Mouse (Mus musculus) G1E-ER4 (cell line): ENCODE data around the gene Slc35g2. TPM values are rescaled to one million over a fixed set of nuclear protein-coding genes. Genes with fewer than 3 reads are reported as not detected.

ENCODE experiments used
- GATA1 ChIP-seq: IDR thresholded peaks from one replicate; pipeline ENCODE4 v1.8.0; 2012; ENCODE audit warnings: low read length, inconsistent platforms
- polyA plus RNA-seq: library from polyadenylated mRNA; stranded (reverse); fragments of >175 nt; gene quantifications from 2 replicates; pipeline ENCODE4 v1.2.3, GENCODE M21; 2012

The Slc35g2 gene
- polyA plus RNA-seq, 1 experiment, result not detected

DNA sequence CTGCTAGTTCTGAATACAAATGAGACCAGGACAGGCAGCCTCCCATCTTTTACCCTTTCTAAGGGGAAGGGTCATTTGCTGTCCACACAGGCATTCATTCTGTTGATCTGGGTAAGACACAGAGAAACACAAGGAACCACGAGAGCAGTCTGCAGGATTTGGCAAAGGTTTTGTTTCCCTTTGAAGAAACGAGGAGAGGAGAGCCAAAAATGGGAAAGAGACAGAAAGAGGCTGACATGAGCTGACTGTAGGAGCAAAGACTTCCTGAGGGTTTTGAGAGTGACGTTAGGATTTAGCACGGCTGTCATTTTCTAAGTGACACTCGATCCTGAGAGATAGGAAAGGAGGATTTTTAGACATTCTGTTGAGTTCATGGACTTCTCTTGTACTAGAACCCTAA is 3.1 kb upstream of the Slc35g2 start:
- no peak for TF ChIP-seq GATA1

DNA sequence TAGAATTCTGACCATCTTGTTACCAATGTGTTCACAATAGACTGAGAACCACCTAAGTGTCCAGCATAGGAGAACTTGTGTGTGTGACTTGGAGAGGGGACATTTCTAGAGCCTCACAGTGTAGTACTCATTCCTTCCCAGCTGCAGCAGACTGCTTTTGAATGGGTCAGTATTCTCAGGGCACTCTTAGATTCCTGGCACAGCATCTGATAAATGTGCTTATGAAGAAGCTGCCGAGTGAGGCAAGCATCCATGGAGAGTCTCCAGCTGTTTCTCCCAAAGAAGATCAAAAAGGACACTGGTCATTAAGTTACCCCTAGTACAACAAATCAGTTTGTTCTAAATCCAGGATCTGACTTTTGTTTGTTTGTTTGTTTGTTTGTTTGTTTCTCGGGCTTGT is 2.4 kb upstream of the Slc35g2 start:
- TF ChIP-seq GATA1, result no peak

GRCm38 (mm10) chr9:100571511-100571910 is 621 bp upstream of the Slc35g2 start:
- no peak for TF ChIP-seq GATA1

GRCm38 (mm10) chr9:100569798-100570625 is 878 bp downstream of the Slc35g2 start:
- TF ChIP-seq GATA1, result no peak

GRCm38 (mm10) chr9:100560251-100560890 is 10.5 kb downstream of the Slc35g2 start:
- TF ChIP-seq GATA1, result no peak

GRCm38 (mm10) chr9:100558991-100559390 is 11.9 kb downstream of the Slc35g2 start:
- no peak for TF ChIP-seq GATA1

DNA sequence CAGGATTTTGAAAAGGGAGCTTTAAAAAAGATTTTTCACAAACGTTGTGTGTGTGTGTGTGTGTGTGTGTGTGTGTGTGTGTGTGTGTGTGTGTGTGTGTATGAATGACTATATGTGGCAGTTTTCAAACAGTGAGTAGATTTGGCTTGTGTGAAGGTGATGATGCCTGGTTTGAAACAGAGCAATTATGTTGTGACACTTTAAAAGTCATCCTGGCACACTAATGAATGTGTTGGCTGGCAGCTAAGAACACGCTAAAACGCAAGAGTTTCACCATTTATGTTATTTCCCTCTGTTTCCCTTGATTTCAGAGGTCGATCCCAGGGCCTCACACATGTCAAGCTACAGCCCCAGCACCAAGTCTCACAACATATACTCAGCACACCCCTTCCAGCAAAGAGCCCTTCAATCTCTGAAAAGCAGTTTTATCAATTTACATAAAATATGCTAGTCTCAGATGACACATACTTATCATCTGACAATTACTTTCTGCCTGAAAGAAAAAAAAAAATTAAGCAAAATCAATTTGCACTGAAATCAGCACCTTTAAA is 12.8 kb downstream of the Slc35g2 start:
- no peak for TF ChIP-seq GATA1

- no peak for TF ChIP-seq GATA1
Observed at GRCm38 (mm10) chr9:100555686-100556085, 15.2 kb downstream of the Slc35g2 start.

DNA sequence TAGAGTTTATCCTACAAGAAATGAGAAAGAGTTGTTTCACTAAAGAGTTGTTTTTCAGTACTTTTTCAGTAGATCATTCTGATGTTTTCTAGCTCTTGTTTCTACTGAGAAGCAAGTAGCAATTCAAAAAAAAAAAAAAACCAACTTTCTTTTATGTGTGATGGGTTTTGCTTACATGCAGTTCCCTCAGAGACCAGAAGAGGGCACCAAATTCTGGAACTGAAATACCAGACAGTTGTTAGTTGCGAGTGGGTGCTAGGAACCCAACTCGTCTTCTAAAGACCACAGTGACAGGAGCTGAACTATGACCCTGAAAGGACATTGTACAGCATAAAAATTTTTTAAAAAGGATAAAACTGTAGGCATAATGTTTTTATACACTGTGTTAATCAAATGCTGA is 22.6 kb downstream of the Slc35g2 start:
- no peak for TF ChIP-seq GATA1

- no peak for TF ChIP-seq GATA1
Observed at GRCm38 (mm10) chr9:100546594-100546910, 24.3 kb downstream of the Slc35g2 start.

DNA sequence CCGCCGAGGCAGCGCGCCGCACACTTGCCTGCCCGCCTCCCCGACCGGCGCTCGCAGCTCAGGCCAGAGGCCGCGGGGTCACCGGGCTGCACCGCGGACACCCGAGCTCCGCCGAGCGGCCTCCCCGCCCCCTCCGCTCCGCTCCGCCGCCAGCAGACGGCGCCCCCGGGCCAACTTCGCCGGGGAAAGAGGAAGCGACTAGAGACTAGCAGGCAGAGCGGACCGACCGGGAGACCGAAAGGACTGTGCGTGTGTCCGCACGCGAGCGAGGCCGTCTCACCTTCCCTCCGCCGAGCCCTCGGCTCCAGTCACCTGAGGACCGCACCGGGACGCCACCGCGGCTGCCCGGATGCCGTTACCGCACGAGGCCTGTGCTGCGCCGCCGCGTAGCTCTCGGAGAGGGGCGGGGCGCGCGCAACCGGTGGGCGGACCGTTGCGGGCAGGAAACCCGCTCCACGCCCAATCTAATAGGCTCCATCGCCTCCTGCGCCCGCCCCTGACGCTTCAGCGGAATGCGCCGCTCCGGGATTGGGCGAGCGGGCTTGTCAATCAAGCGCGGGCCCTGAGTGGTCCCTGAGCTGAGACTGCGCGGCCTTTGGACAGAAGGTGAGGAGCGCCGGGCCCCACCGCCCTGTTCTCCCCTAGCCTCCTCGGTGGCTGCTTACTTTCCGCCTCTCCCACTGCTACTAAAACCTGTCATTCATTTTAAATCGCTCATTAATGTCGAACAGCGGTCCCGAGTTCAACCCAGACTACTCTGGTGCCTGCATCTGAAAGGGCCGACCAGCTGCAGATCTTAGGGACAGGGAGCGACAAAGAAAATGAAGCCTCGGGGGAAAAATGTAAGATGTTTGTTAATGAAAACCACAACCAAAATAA is 24.9 kb downstream of the Slc35g2 start, which contains the start of gene Nck1:
TSS of gene Nck1 (minus strand) at position 420 of the 879 bp plus-strand sequence.
- no peak for TF ChIP-seq GATA1

DNA sequence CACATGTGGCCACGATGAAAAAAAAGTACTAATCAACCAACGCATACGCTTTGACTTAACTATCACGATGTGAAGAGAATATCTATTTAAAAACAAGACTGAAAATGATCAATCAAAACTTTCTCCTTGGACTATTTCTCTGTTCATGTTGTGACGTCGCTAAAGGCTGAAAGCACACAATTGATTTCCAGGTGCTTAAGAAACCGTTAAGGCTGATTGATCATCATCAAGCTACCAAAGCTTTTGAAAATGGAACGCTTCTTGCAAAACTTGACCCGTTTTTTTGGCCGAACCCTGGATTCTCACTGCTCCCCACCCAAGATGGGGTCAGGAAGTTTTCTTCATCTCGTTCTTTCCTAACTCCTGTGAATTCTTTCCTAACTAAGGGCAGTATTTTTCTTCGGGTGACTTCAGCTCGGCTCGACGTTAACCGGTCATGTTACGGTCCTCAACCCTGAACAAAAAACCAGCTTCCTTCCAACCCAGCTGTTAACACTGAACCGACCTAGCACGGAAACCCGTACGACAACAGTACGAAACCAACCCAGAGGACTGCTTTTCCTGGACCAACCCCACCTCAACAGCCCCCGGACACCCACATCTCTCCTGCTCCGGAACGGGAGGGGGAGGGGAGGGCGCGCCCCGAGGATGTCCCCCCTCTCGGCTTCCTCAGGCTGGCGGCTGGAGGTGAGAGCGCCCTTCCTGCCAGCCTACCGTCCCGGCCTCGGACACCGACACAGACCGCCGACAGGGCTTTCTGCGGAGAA is 25.8 kb downstream of the Slc35g2 start:
- no peak for TF ChIP-seq GATA1

DNA sequence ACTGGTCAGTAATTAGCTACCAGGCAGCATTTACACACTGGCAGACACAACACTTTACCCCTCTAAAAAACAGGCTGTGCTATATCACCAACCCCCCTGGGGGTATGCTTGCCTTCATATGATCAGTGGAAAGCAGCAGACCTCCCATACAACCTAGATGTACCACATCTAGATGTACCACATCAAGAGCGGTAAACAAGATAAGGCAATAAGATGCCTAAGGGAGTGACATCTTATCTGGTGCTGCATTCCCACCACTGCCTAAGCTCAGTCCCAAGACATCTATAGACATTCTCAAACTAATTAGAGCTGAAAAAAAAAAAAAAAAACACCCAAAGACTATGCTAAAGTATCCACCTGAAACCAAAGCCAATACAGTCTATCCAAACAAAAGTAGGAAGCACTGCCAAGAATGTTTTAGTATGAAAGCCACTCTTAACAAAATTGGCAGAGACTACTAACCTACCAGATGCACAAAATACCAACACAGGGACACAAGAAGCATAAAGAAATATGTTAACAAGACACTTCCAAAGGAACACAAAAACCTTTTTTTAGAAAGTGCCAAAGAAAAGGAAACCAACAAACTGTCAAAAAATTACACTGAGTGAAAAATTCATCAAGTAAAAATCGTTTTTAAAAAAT is 35.1 kb downstream of the Slc35g2 start:
- TF ChIP-seq GATA1, result no peak

DNA sequence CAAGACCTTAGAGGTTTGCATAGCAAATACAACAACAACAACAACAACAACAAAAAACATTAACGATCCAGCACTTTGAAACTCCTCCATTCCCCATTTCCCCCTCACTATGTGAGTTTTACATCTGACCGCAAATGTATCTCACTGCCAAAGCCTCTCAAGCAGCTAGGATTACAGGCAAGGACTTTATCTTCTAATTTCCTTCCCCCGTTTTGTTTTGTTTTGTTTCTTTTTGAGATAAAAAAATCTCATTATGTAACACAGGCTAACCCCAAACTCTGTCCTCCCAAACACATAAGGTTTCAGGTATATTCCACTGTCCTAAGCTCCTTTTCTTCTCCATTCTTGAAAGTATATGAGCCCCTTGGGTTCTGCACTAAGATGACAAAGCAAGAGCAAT is 36.2 kb downstream of the Slc35g2 start:
- TF ChIP-seq GATA1, result no peak

- no peak for TF ChIP-seq GATA1
Observed at GRCm38 (mm10) chr9:100532847-100533505, 37.9 kb downstream of the Slc35g2 start.
